Mouse (Mus musculus): ENCODE measurements around the gene Dusp13. TPM values are rescaled to one million over a fixed set of nuclear protein-coding genes. Genes with fewer than 3 reads are reported as not detected.

Dusp13 gene
- under 1 TPM; 0.51 to 0.85 TPM for total RNA-seq (2021)

DNA sequence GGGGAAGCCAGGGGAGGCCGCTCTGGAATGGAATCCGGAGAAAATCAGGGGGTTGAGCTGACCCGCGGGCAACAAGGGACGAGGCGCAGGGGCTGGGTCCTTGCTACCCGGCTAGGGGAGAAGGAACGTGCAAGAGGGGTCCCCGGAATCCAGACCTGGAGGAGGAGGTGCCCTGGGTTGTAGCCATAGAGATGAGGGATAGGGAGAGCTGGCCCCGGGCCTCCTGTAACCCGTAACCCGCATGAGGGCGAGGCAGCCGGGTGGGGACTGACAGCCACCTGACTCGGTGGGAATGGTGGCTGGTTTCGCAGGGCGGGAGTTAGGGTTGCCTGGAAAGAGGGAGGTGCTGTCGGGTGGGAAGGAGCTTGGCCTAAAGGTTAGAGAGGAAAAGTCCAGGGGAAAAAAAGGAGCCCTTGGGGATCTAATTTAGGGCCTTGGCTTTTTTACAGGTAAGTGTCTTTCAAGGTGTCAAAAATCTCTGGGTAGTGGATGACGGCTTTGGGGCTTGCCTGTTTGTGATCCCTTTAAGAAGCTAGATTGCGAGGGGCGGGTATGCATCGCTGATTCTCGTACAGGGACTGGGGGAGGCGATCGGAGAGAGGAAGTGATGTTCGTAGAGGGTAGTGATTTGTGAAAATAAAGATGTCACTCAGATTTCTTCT lies at the start of gene Dusp13:
Dusp13 (minus strand) TSS at position 301 of the 662 bp plus-strand sequence.
- peak; percentile 69 to 70 for DNase-seq

DNA sequence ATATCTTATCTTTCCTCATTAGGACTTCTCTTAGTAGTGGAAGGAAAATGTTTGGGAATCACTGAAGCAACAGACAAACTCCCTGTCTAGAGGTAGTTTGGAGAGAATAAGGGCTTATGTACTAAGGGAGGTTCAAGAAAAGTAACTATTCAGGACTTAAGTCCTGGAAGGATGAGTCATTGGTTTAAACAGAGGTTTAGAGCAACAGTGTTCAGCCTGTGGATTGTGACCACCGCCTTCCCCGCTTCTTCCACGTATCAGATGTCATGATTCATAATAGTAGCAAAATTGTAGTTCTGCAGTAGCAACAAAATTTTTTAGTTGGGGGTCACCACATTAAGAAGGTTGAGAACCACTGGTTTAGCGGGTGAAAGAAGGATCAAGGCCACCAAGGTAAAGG lies 49.7 kb upstream of the Dusp13 start:
- DNase-seq = no peak

DNA sequence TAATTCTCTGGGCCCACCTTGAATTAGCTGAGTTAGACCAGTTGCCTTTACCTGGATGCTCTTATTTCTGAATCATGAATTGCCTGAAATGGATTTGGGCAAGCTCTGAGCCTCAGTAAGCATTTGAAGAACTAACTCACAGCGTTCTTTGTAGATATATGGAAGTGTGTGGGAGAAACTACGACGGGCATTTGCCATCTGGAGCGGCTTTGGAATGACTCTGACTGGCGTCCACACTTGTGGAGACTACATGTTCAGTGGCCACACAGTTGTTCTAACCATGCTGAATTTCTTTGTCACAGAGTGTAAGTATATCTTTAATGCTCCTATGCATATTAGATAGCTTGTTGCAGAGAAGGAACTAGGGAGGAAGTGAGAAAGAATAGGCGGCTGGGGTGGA lies 41.3 kb upstream of the Dusp13 start:
- no peak for DNase-seq

DNA sequence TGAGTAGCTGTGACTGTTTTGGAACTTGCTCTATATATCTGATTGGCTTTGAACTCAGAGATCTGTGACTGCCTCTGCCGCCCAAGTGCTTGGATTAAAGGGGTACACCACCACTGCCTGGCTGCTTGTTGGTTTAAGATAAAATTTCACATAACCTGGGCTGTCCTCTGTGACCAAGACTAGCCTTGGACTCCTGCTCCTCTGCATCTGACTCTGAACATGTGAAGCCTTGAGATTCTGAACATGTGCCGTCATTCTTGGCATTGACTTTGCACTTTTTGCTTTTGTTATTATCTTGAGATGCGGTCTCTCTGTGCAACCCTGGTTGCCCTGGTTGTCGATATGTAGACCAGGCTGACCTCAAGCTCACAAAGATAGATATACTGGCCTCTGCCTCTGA lies 40.7 kb upstream of the Dusp13 start:
- DNase-seq = no peak

DNA sequence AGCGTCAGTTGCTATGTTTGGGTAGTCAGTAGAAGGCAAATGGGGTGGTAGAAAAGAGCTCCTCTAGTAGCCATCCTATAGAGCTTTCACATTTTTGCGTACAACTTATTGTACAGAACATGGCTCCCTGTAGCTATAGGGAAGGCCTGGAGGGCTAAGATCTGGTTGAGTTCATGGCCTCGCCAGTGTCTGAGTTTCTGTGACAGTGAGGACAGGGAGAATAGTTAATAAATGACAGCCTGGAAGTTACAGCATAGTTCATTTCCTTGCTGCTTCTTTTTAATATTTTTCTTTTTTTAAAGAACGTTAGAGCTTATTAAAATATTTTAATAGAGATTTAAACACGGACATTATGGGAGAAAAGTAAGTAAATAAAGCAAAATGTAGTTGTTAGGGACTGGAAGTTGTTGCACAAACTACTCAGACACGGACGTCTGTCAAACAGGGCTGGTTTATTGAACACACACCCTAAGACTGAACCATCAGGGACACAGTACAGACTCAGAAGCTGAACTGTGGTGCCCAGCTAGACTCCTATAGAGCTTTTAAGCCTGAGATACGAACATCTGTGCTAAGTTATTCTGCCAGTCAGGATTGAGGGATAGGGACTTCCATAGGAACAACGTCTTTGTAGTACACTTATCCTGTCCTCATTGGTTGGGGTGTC lies 39.7 kb upstream of the Dusp13 start:
- DNase-seq = no peak

DNA sequence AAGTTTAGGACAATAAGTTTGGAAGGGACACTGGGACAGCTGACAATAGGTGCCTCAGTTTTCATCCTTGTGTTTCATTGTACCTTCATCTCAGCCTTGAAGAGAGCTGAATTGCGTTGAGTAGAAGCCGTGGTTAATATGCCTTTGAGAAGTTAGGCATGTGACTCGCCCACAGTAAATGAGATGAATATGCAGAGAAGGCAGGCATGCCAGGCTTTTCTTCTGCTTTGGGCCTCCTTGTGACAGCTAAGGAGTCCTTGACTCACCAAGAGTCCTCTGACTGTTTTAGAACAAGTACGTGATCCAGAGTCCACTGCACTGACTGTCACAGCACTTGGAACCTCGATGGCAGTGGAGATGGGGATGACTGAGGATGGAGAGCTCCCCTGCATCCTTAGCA lies 37.1 kb upstream of the Dusp13 start:
- DNase-seq = no peak

DNA sequence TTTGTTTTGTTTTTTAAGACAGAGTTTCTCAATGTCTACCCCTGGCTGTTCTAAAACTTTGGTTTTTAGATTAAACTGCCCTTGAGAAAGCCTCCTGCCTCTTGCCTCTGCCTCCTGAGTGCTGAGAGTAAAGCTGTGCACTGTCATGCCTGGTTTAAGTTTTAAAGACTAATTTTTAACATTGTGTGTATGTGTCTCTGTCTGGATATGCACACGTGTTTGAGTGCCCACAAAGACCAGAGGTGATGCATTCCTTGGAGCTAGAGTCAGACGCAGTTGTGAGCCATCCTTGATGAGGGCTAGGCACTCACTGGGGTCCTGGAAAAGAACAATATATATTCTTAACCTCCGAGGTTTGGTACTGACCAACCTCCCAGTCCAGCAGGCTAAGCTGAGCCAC lies 36.4 kb upstream of the Dusp13 start:
- DNase-seq = no peak

DNA sequence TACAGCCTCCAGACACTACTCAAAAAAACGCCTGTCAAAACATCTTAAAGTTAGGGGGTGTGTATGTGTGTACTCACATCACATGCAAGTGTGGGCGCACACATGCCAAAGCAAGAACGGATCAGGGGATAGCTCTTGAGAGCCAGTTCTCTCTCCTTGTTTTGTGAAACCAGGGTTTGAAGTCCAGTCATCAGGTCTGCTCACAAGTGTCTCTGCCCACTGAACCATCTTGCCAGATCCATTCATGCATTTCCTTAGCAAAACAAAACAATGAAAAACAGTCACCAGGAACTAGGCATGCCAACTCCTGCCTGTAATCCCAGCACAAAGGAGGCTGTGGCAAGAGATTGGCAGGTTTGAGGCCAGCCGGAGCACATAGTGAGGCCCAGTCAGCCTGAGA lies 35.5 kb upstream of the Dusp13 start:
- no peak for DNase-seq

DNA sequence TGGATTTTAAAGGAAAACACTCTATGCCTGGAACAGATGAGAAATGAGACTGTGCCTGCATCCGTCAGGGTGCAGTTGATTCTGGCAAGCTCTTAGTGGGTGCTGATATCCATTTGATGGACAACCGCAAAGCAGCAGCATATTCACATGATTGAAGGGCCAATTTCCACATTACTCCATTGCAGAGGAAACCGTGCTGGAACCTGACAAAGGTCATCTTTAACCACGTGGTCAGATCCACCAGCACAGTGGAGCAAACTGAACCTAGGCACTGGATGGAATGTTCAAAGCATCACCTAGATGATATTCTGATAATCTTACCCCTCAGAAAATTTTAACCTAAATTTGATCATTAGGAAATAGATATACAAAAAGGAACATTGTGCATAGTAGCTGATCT lies 25.2 kb upstream of the Dusp13 start:
- DNase-seq = no peak

DNA sequence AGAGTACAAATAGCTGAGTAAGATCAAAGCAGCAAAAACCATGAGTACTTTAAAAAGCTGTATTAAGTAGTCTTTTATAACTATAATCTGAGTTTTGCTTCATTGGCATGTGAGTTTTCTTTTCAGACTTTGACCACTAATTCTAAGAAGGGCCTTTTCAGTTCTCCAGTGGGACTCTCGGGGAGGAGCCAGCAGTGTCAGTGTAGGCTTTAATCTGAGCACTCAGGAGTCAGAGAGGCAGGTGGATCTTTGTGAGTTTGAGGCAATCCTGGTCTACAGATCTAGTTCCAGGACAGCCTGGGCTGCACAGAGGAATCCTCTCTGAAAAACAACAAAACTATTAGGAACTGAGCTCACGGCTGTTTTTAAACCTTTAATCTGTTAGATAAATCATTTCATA lies 23.0 kb upstream of the Dusp13 start:
- DNase-seq = no peak

DNA sequence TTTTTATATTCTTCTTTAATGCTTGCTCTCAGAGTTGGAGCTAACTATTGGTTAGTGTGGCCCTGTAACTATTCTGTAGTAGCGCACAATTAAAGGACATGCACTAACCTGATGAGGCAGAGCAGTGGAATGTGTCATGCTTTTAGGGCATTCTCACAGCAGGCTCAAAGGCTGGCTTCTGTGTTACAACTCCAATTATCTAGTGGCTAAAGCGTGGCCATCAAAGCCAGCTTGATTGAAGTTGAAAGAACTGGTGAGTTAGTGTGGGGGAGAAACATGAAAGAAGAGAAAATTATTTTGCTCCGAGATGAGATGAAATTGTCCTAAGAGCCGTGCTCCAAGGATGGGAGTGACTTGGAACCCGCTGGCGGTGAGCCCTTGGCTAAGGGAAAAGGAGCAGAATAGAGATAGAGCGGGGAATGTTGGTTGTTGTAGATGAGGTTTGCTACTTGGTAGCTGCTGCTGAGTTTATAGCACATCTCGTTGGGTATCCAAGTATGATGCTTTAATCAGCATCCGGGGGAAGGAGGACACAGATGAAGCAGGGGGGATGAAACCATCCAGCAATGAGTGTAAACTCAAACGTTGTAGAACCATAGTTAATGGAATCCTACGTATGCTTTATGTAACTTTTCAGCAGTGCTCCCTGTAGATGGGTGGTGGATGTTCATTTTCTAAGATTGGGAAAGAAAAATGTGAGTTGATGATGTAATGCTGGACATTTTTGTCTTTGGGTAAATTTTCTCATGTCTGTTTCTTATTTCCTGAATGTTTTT lies 21.7 kb upstream of the Dusp13 start:
- DNase-seq = no peak

DNA sequence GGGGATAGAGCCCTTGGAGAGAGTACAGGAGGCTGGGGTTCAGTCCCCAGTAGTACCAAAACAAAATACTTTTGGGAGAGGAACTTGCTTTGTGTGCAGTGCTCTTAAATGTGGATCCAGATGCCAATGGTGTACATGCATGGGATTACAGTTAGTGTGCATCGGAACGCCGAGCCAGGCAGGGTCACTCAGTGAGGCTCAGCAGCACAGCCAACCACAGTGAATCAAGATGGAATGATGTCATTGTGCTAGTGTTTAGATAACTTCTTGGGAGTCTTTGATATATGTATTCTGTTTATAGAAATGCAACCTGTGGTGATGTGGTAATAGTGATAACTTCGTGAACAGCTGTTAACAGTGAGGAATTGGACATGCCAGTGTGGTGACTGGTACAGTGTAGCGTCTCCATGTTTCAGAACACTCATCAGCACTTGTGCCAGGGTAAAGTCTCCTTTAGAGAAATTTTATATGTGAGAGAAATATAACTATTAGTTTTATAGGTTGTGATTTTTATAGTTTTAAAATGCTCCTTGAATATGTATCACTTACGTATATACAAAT lies 15.5 kb upstream of the Dusp13 start:
- DNase-seq = no peak

DNA sequence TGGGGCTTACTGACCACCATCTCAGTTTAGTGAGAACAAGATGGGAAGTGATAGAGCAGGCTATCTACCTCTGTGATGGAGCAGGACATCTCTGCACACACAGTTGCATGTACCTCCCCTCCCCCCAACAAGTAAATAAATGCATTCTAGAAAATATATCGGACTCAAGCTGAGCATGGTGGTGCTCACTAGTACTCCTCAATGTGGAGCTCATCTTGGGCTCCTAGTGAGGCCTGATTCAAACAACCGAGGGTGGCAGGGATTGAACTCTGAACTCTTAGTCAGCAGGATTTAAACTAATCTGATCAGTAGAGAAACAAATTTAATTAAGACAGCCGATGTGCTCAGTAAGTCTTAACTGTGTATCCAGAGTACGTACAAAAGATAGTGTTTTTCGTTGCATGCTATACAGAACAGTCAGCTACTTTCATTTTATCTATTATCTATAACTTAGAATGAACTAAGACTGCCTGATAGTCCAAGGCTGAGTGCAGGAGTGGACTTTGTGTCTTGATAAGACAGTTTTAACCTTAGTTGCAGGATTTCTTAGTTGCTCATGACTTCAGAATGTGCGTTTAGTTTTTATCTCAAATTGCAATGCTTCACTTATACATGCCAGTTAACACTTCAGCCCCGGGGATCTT lies 14.9 kb upstream of the Dusp13 start:
- DNase-seq = no peak

DNA sequence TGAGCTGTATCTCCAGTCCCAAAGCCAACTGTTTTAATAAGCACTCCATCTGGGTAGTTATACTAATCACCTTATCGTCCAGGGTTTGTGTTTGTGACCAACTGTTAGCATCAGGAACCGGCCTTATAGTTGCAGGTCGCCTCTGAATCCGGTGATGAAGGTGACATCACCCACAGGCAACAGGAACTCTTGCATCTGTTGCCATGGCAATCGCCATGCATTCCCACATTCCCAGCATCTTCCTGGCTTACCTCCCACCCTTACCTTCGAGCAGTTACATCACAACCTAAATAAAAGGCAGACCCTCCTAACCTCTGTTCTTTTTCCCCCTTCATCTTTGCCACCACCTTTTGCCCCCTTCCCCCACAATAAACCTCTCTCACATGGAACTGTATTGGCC lies 13.7 kb upstream of the Dusp13 start:
- no peak for DNase-seq

DNA sequence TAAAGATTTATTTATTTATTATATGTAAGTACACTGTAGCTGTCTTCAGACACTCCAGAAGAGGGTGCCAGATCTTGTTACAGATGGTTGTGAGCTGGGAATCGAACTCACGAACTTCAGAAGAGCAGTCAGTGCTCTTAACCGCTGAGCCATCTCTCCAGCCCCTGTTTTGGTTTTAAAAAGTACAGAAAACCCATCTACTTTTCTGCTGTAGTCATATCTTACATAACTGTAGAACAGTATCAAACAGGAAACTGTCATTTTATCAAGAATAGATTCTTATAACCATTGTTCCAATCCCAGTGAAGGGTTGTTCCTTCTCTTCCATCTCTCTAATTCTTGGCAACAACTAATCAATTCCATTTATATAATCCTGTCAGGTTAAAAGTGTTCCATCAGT lies 12.8 kb upstream of the Dusp13 start:
- DNase-seq = no peak

DNA sequence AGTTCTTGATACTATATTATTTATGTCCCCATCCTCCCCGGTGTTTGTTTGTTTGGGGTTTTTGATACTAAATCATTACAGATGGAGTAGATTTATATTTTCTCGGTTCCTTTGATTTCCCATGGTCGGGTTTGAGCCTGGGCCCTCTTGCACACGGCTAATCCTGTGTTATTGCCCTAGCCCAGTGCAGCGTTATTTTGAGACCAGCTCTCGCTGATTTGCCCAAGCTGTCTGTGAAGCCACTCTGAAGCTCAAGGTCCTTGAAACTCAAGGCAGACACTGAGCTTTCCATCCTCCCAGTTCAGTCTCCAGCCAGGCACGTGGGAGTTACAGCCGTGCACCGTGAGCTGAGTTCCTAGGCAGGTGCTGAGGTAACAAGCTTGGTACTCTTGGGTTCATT lies 10.6 kb upstream of the Dusp13 start:
- no peak for DNase-seq

DNA sequence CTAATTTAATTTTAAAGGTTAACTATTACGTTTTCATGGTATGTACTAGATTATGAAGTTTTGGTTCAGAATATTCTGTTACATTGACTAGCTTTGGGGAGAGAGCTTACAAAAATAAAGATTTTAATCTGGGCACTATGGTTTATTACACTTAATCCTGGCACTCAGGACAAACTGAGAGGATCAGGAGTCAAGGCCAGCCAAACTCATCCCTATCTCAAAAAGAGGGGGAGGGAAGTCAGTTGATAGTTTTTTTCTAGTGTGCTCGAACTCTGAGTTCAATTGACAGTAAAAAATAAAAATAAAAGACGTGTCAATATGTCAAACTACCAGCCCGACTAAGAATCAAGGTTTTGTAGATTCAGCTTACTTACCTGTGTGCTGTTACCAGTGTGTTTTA lies 2.4 kb upstream of the Dusp13 start:
- DNase-seq = no peak

DNA sequence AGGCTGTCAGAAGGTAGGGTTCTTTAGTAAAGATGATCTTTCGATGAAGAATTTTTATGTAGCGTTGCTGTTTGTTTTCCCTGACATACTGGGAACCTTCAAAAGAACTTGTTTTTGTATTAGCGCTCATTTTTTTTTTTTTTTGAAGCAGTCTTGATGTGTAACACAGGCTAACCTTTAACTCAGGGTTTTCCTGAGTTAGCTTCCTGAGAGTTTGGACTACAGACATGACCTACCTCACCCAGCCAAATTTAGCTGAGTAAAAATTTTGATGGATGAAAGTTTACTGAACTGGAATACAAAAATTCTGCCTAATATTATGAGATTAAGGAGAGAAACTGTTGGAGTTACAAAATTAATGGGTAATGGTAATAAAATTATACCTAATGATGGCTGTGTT lies 1.4 kb upstream of the Dusp13 start:
- DNase-seq = no peak

DNA sequence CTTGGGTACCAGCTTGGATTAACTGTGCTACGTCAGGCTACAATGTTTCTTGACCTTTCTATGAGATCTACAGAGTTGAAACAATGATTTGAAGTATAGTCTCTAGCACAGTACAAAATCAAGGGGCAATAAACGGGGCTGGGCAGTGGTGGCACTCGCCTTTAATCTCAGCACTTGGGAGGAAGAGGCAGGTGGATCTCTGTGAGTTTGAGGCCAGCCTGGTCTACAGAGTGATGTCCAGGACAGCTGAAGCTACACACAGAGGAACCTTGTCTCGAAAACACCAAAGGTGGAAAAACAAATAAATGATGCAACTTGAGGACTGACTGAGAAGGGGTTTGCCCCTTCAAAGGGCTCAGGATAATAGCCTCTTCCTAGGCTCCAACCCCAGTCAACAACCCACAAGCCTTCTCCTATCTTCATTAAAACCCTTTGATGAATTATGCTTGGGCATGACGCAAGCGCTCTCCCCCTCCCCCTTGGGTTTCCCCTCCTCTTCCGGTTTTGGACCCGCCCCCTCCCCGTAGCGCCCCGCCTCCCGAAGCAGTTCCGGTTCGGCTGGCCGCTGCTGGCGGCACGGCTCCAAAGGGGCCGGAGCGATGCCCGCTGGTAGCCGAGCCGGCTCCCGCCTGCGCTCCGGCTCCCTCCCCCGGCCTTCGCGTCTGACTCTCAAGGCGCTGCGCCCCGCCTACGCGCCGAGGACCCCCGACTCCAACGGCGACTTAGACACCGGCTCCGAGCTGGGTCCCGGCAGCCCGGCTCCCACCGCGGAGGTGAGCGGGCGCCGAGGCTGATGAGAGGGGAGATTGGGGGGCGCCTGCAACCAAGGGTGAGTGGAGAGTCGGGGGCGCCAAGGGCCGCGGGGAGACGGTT lies 737 bp downstream of the Dusp13 start, which contains the start of gene Samd8:
Samd8 (plus strand) TSS at position 524 of the 873 bp plus-strand sequence.
- DNase-seq = peak; percentile 84 to 86

DNA sequence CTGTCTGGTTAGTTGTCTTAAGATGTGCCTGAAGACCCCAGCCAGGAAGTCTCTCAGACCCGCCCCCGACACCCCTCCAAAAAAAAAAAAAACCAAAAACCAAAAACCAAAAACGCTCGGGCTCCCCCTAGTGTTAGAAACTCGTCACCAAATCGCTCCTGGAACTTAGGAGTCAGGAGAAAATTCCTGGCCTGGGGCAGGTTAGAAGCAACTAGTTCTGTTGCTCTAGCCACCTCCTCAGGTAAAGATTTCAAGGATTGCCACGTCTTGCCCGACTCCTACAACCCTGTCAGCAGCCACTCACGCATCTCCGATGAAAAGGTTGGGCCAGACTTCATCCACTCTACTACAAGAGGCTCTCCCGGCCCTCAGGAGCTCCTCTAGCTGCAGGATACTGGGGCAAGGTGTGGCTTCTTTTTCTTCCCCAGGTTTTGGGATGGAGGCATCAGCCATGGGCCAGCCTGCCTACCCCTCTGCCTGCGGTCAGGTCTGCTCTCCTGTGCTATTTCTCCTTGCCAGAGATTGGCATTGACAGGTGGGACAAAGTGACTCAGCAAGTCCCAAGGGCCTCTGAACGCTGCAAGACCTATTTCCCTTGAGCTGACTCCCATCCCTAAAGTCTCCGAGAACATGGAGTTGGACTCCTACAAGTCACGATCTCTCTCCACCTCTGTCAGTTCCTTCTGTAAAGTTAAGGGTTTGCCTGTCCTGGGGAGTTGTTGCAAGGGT lies 2.7 kb downstream of the Dusp13 start:
- no peak for DNase-seq

Measured in layer of hippocampus, postnatal 36 days (tissue).